Mouse (Mus musculus): Measurements from ENCODE around the gene Sfmbt2. TPM values are rescaled to one million over a fixed set of nuclear protein-coding genes. Genes with fewer than 3 reads are reported as not detected.

The Sfmbt2 gene
- polyA plus RNA-seq, 1 experiment from 2014 or later = 2.6 TPM

GRCm38 (mm10) chr2:10569392-10569791 lies 199.1 kb downstream of the Sfmbt2 start:
- no peak overlapping the region for H3K27ac ChIP-seq
- no peak overlapping the region for H3K4me2 ChIP-seq (replicated peaks)
- no peak for ATAC-seq (ENCODE audit: insufficient number of reproducible peaks, insufficient read depth, low FRiP score, low TSS enrichment)
- WGBS = 40% methylated on average over 6 of the region's 6 CpGs
- no peak overlapping the region for H3K9ac ChIP-seq
- H3K27me3 ChIP-seq = no peaks in the 10 kb centered on the region
- no peaks in the 10 kb centered on the region for H3K4me1 ChIP-seq
- H3K36me3 ChIP-seq = no peaks in the 10 kb centered on the region
- no peak overlapping the region for H3K4me3 ChIP-seq
- H3K9me3 ChIP-seq = no peaks in the 10 kb centered on the region

- no peaks in the 10 kb centered on the region for H3K27me3 ChIP-seq
- ATAC-seq (ENCODE audit: insufficient number of reproducible peaks, insufficient read depth, low FRiP score, low TSS enrichment) = no peak
- no peak overlapping the region for H3K9ac ChIP-seq
- H3K4me3 ChIP-seq = no peak overlapping the region
- no peak overlapping the region for H3K4me2 ChIP-seq (replicated peaks)
- no peaks in the 10 kb centered on the region for H3K9me3 ChIP-seq
- no peaks in the 10 kb centered on the region for H3K4me1 ChIP-seq
- H3K27ac ChIP-seq = no peak overlapping the region
- no peaks in the 10 kb centered on the region for H3K36me3 ChIP-seq
- WGBS = 90% methylated on average over 4 of the region's 4 CpGs
These were observed 202.0 kb downstream of the Sfmbt2 start for GRCm38 (mm10) chr2:10572311-10572710.

GRCm38 (mm10) chr2:10575962-10576740 lies 205.8 kb downstream of the Sfmbt2 start:
- Histone ChIP-seq H3K9me3 (no peaks in the 10 kb centered on the region), H3K4me3 (no peak overlapping the region), H3K4me1 (no peaks in the 10 kb centered on the region), H3K4me2 (replicated peaks) (no peak overlapping the region), H3K9ac (no peak overlapping the region), H3K36me3 (no peaks in the 10 kb centered on the region), H3K27me3 (no peaks in the 10 kb centered on the region), H3K27ac (no peak overlapping the region)
- 81% methylated on average over 3 of the region's 3 CpGs for WGBS
- ATAC-seq (ENCODE audit: insufficient number of reproducible peaks, insufficient read depth, low FRiP score, low TSS enrichment) = no peak

- no peak for ATAC-seq (ENCODE audit: insufficient number of reproducible peaks, insufficient read depth, low FRiP score, low TSS enrichment)
- H3K4me3 ChIP-seq = no peak overlapping the region
- H3K36me3 ChIP-seq = no peaks in the 10 kb centered on the region
- no peak overlapping the region for H3K4me2 ChIP-seq (replicated peaks)
- H3K27ac ChIP-seq = no peak overlapping the region
- H3K4me1 ChIP-seq = no peaks in the 10 kb centered on the region
- WGBS = 74% methylated on average over 4 of the region's 4 CpGs
- H3K9ac ChIP-seq = no peak overlapping the region
- H3K9me3 ChIP-seq = no peaks in the 10 kb centered on the region
- H3K27me3 ChIP-seq = no peaks in the 10 kb centered on the region
These were observed 212.4 kb downstream of the Sfmbt2 start for GRCm38 (mm10) chr2:10582673-10583072.

GRCm38 (mm10) chr2:10583103-10583502 lies 212.8 kb downstream of the Sfmbt2 start:
- Histone ChIP-seq H3K4me3 (no peak overlapping the region), H3K4me1 (no peaks in the 10 kb centered on the region), H3K9ac (no peak overlapping the region), H3K4me2 (replicated peaks) (no peak overlapping the region), H3K9me3 (no peaks in the 10 kb centered on the region), H3K27ac (no peak overlapping the region), H3K27me3 (no peaks in the 10 kb centered on the region), H3K36me3 (no peaks in the 10 kb centered on the region)
- 0 out of 2 replicates have a peak, but pooled peaks have one; percentile 56 for ATAC-seq (ENCODE audit: insufficient number of reproducible peaks, insufficient read depth, low FRiP score, low TSS enrichment)
- WGBS = 49% methylated on average over 5 of the region's 5 CpGs

GRCm38 (mm10) chr2:10591310-10591709 lies 221.0 kb downstream of the Sfmbt2 start:
- no peak overlapping the region for H3K9ac ChIP-seq

GRCm38 (mm10) chr2:10615500-10615899 lies 245.2 kb downstream of the Sfmbt2 start:
- Histone ChIP-seq H3K4me1 (no peaks in the 10 kb centered on the region), H3K36me3 (no peaks in the 10 kb centered on the region), H3K27me3 (no peaks in the 10 kb centered on the region), H3K4me3 (no peak overlapping the region), H3K9ac (no peak overlapping the region), H3K9me3 (no peaks in the 10 kb centered on the region), H3K4me2 (replicated peaks) (no peak overlapping the region), H3K27ac (no peak overlapping the region)
- 72% methylated on average over 2 of the region's 2 CpGs for WGBS
- no peak for ATAC-seq (ENCODE audit: insufficient number of reproducible peaks, insufficient read depth, low FRiP score, low TSS enrichment)

More at GRCm38 (mm10) chr2:10591310-10591709, 221.0 kb downstream of the Sfmbt2 start:
- Histone ChIP-seq H3K27ac (no peak overlapping the region), H3K9me3 (no peaks in the 10 kb centered on the region), H3K4me1 (no peaks in the 10 kb centered on the region), H3K27me3 (no peaks in the 10 kb centered on the region), H3K36me3 (no peaks in the 10 kb centered on the region), H3K4me3 (no peak overlapping the region), H3K4me2 (replicated peaks) (no peak overlapping the region)
- no peak for ATAC-seq (ENCODE audit: insufficient number of reproducible peaks, insufficient read depth, low FRiP score, low TSS enrichment)
- 78% methylated on average over 5 of the region's 5 CpGs for WGBS

MicroRNAs within 50 kb of the gene (microRNA counts, 519-probe panel; counts per million panel counts)
- microRNA mmu-miR-297a+mmu-miR-466f+mmu-miR-669b = 460 counts per million, percentile 65 among the panel's probes with 10 or more counts
- microRNA mmu-miR-297b-3p = 460 counts per million, percentile 65 among the panel's probes with 10 or more counts
- 460 counts per million, percentile 65 among the panel's probes with 10 or more counts for microRNA mmu-miR-297b-5p
- microRNA mmu-miR-297c = 460 counts per million, percentile 65 among the panel's probes with 10 or more counts
- microRNA mmu-miR-466a-3p+mmu-miR-466b-3-3p = 4,010 counts per million, percentile 78 among the panel's probes with 10 or more counts
- microRNA mmu-miR-466a-5p+mmu-miR-466e-5p = 460 counts per million, percentile 65 among the panel's probes with 10 or more counts
- 460 counts per million, percentile 65 among the panel's probes with 10 or more counts for microRNA mmu-miR-466c-5p
- microRNA mmu-miR-466d-3p = 460 counts per million, percentile 65 among the panel's probes with 10 or more counts
- microRNA mmu-miR-466d-5p = 460 counts per million, percentile 65 among the panel's probes with 10 or more counts
- microRNA mmu-miR-466f-5p = 460 counts per million, percentile 65 among the panel's probes with 10 or more counts
- microRNA mmu-miR-466g = 4,206 counts per million, percentile 79 among the panel's probes with 10 or more counts
- microRNA mmu-miR-466h = 460 counts per million, percentile 65 among the panel's probes with 10 or more counts
- 460 counts per million, percentile 65 among the panel's probes with 10 or more counts for microRNA mmu-miR-466l
- microRNA mmu-miR-467a = 460 counts per million, percentile 65 among the panel's probes with 10 or more counts
- microRNA mmu-miR-467b = 460 counts per million, percentile 65 among the panel's probes with 10 or more counts
- microRNA mmu-miR-467c = 460 counts per million, percentile 65 among the panel's probes with 10 or more counts
- microRNA mmu-miR-467d = 460 counts per million, percentile 65 among the panel's probes with 10 or more counts
- 460 counts per million, percentile 65 among the panel's probes with 10 or more counts for microRNA mmu-miR-467e
- 3,734 counts per million, percentile 75 among the panel's probes with 10 or more counts for microRNA mmu-miR-669a
- microRNA mmu-miR-669e = 460 counts per million, percentile 65 among the panel's probes with 10 or more counts
- 2,172 counts per million, percentile 67 among the panel's probes with 10 or more counts for microRNA mmu-miR-669f
- microRNA mmu-miR-669g = 460 counts per million, percentile 65 among the panel's probes with 10 or more counts
- 460 counts per million, percentile 65 among the panel's probes with 10 or more counts for microRNA mmu-miR-669h-5p
- 460 counts per million, percentile 65 among the panel's probes with 10 or more counts for microRNA mmu-miR-669i
- 460 counts per million, percentile 65 among the panel's probes with 10 or more counts for microRNA mmu-miR-669j
- 460 counts per million, percentile 65 among the panel's probes with 10 or more counts for microRNA mmu-miR-669m
- microRNA mmu-miR-669o = 460 counts per million, percentile 65 among the panel's probes with 10 or more counts

Small RNA genes within 50 kb of the gene (microRNA-seq; reads per million reads assigned to microRNA genes)
- gene Gm22051 (not detected), gene Gm22072 (not detected), gene Gm22091 (not detected), gene Gm22166 (not detected), gene Gm22239 (0.73 reads per million), gene Gm22626 (not detected), gene Gm22635 (not detected), gene Gm22677 (not detected), gene Gm22678 (not detected), gene Gm22775 (not detected), gene Gm22925 (0.91 reads per million), gene Gm23108 (not detected), gene Gm23288 (not detected), gene Gm23542 (not detected), gene Gm23569 (not detected), gene Gm23571 (not detected), gene Gm23578 (not detected), gene Gm23651 (not detected), gene Gm23988 (not detected), gene Gm24028 (not detected), gene Gm24167 (not detected), gene Gm24315 (not detected), gene Gm24342 (not detected), gene Gm24488 (not detected), gene Gm24640 (not detected), gene Gm24673 (not detected), gene Gm24761 (not detected), gene Gm24806 (not detected), gene Gm25022 (not detected), gene Gm25158 (not detected), gene Gm25263 (not detected), gene Gm25285 (not detected), gene Gm25316 (not detected), gene Gm25451 (not detected), gene Gm25673 (not detected), gene Gm25680 (not detected), gene Gm25701 (not detected), gene Gm25753 (not detected), gene Gm25943 (not detected), gene Gm26060 (not detected), gene Gm26073 (not detected), gene Gm26092 (not detected), gene Gm26156 (not detected), gene Gm26229 (not detected), gene Gm26398 (not detected), gene Gm26426 (not detected), gene Gm26431 (not detected), gene Gm26491 (not detected), gene Mir297a-2 (2.9 reads per million, percentile 12 among the genes with 10 or more reads in this experiment), gene Mir297a-3 (not detected), gene Mir297a-4 (not detected), gene Mir297b (not detected), gene Mir297c (not detected), gene Mir466 (not detected), gene Mir466b-1 (not detected), gene Mir466b-2 (not detected), gene Mir466b-3 (1.8 reads per million, percentile 3 among the genes with 10 or more reads in this experiment), gene Mir466b-4 (not detected), gene Mir466b-5 (not detected), gene Mir466b-6 (not detected), gene Mir466b-7 (not detected), gene Mir466b-8 (not detected), gene Mir466c-1 (not detected), gene Mir466c-2 (not detected), gene Mir466d (not detected), gene Mir466e (not detected), gene Mir466f-1 (not detected), gene Mir466f-2 (not detected), gene Mir466f-3 (not detected), gene Mir466g (not detected), gene Mir466h (1.5 reads per million), gene Mir466l (not detected), gene Mir466m (not detected), gene Mir466n (19.4 reads per million, percentile 34 among the genes with 10 or more reads in this experiment), gene Mir466o (0.54 reads per million), gene Mir466p (not detected), gene Mir467a-1 (0.91 reads per million), gene Mir467a-10 (not detected), gene Mir467a-2 (not detected), gene Mir467a-3 (not detected), gene Mir467a-4 (not detected), gene Mir467a-5 (not detected), gene Mir467a-6 (not detected), gene Mir467a-7 (not detected), gene Mir467a-8 (not detected), gene Mir467a-9 (not detected), gene Mir467b (1.5 reads per million), gene Mir467c (1,076 reads per million, percentile 77 among the genes with 10 or more reads in this experiment), gene Mir467d (1,593 reads per million, percentile 81 among the genes with 10 or more reads in this experiment), gene Mir467e (1,380 reads per million, percentile 80 among the genes with 10 or more reads in this experiment), gene Mir669a-1 (not detected), gene Mir669a-10 (not detected), gene Mir669a-11 (not detected), gene Mir669a-12 (not detected), gene Mir669a-2 (not detected), gene Mir669a-3 (not detected), gene Mir669a-4 (not detected), gene Mir669a-5 (not detected), gene Mir669a-6 (not detected), gene Mir669a-7 (not detected), gene Mir669a-8 (not detected), gene Mir669a-9 (not detected), gene Mir669b (not detected), gene Mir669c (143 reads per million, percentile 56 among the genes with 10 or more reads in this experiment), gene Mir669d (not detected), gene Mir669d-2 (not detected), gene Mir669e (30.3 reads per million, percentile 39 among the genes with 10 or more reads in this experiment), gene Mir669f (1.8 reads per million, percentile 3 among the genes with 10 or more reads in this experiment), gene Mir669g (not detected), gene Mir669h (4.9 reads per million, percentile 19 among the genes with 10 or more reads in this experiment), gene Mir669i (not detected), gene Mir669j (not detected), gene Mir669k (not detected), gene Mir669l (405 reads per million, percentile 67 among the genes with 10 or more reads in this experiment), gene Mir669m-1 (not detected), gene Mir669m-2 (not detected), gene Mir669o (400 reads per million, percentile 67 among the genes with 10 or more reads in this experiment), gene Mir669p-1 (not detected), gene Mir669p-2 (not detected)

Other genes starting within 250 kb of the Sfmbt2 start
- gene Itih2, start 239.1 kb upstream of the Sfmbt2 start, polyA plus RNA-seq (2016; fragmentation: Nextera tagmentation; extraction: Ambion mirVana) = 0.46 and 0.58 TPM in 2 replicates
- 4.1 and 4.4 TPM in 2 replicates for gene Itih5, start 216.9 kb upstream of the Sfmbt2 start, polyA plus RNA-seq (2016; fragmentation: Nextera tagmentation; extraction: Ambion mirVana)

Data from embryonic facial prominence, embryonic 12.5 days (tissue).